ENCODE assay signal across 9 mouse cellular contexts in the genomic region with DNA sequence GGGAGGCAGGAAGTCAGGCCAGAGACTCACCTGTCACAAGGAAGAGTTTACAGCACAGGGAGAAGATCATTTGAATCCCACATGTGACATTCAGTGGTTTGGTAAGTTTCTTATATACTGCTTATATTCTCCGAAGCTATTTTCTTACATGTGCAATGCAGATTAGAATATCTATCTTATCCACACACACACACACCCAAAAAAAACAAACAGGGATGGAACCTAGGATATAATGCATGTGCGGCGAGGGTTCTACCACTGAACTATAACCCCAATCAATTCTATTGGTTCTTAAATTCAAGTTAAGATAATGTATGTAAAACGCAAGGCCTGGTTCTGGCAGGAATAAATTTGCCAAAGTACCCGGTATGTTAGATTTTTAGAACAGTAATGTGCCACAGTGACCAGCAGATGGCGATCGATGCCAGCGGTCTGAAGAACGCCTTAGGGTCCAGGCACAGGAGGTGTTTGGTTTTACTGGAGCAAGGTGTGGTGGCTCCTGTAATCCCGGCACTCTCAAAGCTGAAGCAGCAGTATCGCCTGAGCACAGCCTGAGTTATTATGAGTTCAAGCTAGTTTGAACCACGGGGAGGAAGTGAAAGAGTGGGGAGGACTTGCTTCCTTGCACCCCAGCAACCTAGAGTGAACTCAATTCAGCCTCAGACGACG. TPM values are rescaled to one million over a fixed set of nuclear protein-coding genes. Genes with fewer than 3 reads are reported as not detected.
DNase-seq lines count a peak whose midpoint lies in the region; ATAC-seq and TF ChIP-seq lines count a peak whose summit lies in the region.
"Had no signal": no experiment of that assay in that cellular context is flagged by ENCODE, and none has a peak within 500 bp of the region (broad histone marks: within the 10 kb centered on the region; RNA-seq: fewer than 3 reads in every experiment).

No protein-coding gene starts in this region.

- no peak overlapping the region for H3K27ac ChIP-seq in bone marrow, adult 2 months (ENCODE audit: control insufficient read depth, insufficient read depth, low read depth, low read length, poor library complexity)
- no peak overlapping the region for H3K27ac ChIP-seq in embryonic facial prominence, embryonic 14.5 days (replicated peaks; ENCODE audit: low read depth, low read length)
- H3K27ac ChIP-seq in kidney, postnatal 0 days = no peak overlapping the region
- H3K27ac ChIP-seq in liver, embryonic 13.5 days = no peak overlapping the region; the same call in 1 of the 2 replicates
- H3K27ac ChIP-seq: limb, embryonic 15.5 days had no signal

- no peaks in the 10 kb centered on the region for H3K27me3 ChIP-seq in embryonic facial prominence, embryonic 14.5 days (replicated peaks; ENCODE audit: control insufficient read depth, insufficient read depth, low read length)
- H3K27me3 ChIP-seq in kidney, postnatal 0 days (ENCODE audit: insufficient read depth, low read length) = no peaks in the 10 kb centered on the region
- H3K27me3 ChIP-seq in liver, embryonic 13.5 days = no peaks in the 10 kb centered on the region
- H3K27me3 ChIP-seq: limb, embryonic 15.5 days had no signal

- peak; percentile 81 for TF ChIP-seq CTCF in bone marrow, adult 2 months (IDR thresholded peaks at IDR 0.05; ENCODE audit: control insufficient read depth, insufficient read depth, low read length)
- TF ChIP-seq CTCF in kidney, postnatal 0 days (IDR thresholded peaks at IDR 0.05; ENCODE audit: low read depth) = peak; percentile 90

- no peak for TF ChIP-seq POLR2A in bone marrow, adult 2 months (IDR thresholded peaks at IDR 0.05; ENCODE audit: borderline replicate concordance, control insufficient read depth, low read depth, low read length)

- H3K4me2 ChIP-seq in embryonic facial prominence, embryonic 14.5 days (ENCODE audit: low read depth, low read length) = no peak overlapping the region
- no peak overlapping the region for H3K4me2 ChIP-seq in kidney, postnatal 0 days (ENCODE audit: low read length)
- H3K4me2 ChIP-seq in liver, embryonic 13.5 days = peak overlapping the region; percentile 28
- H3K4me2 ChIP-seq: limb, embryonic 15.5 days had no signal

- no peak overlapping the region for H3K9ac ChIP-seq in embryonic facial prominence, embryonic 14.5 days (ENCODE audit: low read depth, low read length)
- H3K9ac ChIP-seq in kidney, postnatal 0 days (ENCODE audit: low read depth, low read length) = no peak overlapping the region
- no peak overlapping the region for H3K9ac ChIP-seq in liver, embryonic 13.5 days
- H3K9ac ChIP-seq: limb, embryonic 15.5 days had no signal

- H3K9me3 ChIP-seq in embryonic facial prominence, embryonic 14.5 days (ENCODE audit: control insufficient read depth, low read length) = no peaks in the 10 kb centered on the region
- no peaks in the 10 kb centered on the region for H3K9me3 ChIP-seq in kidney, postnatal 0 days (replicated peaks; ENCODE audit: low read length)
- no peaks in the 10 kb centered on the region for H3K9me3 ChIP-seq in liver, embryonic 13.5 days (replicated peaks)
- H3K9me3 ChIP-seq: limb, embryonic 15.5 days had no signal

- DNase-seq in urinary bladder, postnatal 36 days (ENCODE audit: low spot score in 2 of 2) = peak; percentile 41 to 51
- no peak for DNase-seq in urinary bladder, postnatal 10 days (ENCODE audit: low spot score)
- peak; percentile 77 for DNase-seq in embryonic facial prominence, embryonic 14.5 days (ENCODE audit: low spot score)
- peak; percentile 86 for DNase-seq in kidney, postnatal 0 days (ENCODE audit: low spot score)
- peak; percentile 46 for DNase-seq in liver, embryonic 13.5 days
- peak; percentile 46 for DNase-seq in retina, postnatal 7 days (ENCODE audit: low read depth, low spot score)

- ATAC-seq in embryonic facial prominence, embryonic 14.5 days (ENCODE audit: low read depth) = no peak
- no peak for ATAC-seq in kidney, postnatal 0 days (replicated peaks; ENCODE audit: low FRiP score, low read depth)
- ATAC-seq in liver, embryonic 13.5 days (ENCODE audit: low read depth) = no peak
- no peak for ATAC-seq in activated CD4-positive, CD25-positive, alpha-beta regulatory T cell, adult 4 months

- WGBS in bone marrow, adult 2 months = 13% methylated on average over 14 of the region's 14 CpGs
- WGBS in embryonic facial prominence, embryonic 14.5 days = 19% methylated on average over 14 of the region's 14 CpGs
- 15% methylated on average over 14 of the region's 14 CpGs for WGBS in kidney, postnatal 0 days
- 12% methylated on average over 14 of the region's 14 CpGs for WGBS in liver, embryonic 13.5 days (ENCODE audit: insufficient replicate concordance)

- H3K4me3 ChIP-seq in bone marrow, adult 2 months (replicated peaks; ENCODE audit: control insufficient read depth, low read depth, low read length) = no peak overlapping the region
- H3K4me3 ChIP-seq in embryonic facial prominence, embryonic 14.5 days (ENCODE audit: low read depth, low read length) = no peak overlapping the region
- H3K4me3 ChIP-seq in kidney, postnatal 0 days (replicated peaks; ENCODE audit: low read depth, low read length) = no peak overlapping the region
- H3K4me3 ChIP-seq in liver, embryonic 13.5 days (replicated peaks) = no peak overlapping the region
- H3K4me3 ChIP-seq: limb, embryonic 15.5 days had no signal

- H3K36me3 ChIP-seq in embryonic facial prominence, embryonic 14.5 days (ENCODE audit: control insufficient read depth, insufficient read depth, low read length) = no peaks in the 10 kb centered on the region
- H3K36me3 ChIP-seq in kidney, postnatal 0 days (ENCODE audit: insufficient read depth, low read length) = no peaks in the 10 kb centered on the region
- no peaks in the 10 kb centered on the region for H3K36me3 ChIP-seq in liver, embryonic 13.5 days
- H3K36me3 ChIP-seq: limb, embryonic 15.5 days had no signal

- H3K4me1 ChIP-seq in bone marrow, adult 2 months (ENCODE audit: control insufficient read depth, insufficient read depth, low read length) = peaks cover 2% of the 10 kb centered on the region; the same call in 1 of the 2 replicates
- 0 out of 2 replicates have a peak, but pooled peaks cover 3% of the 10 kb centered on the region for H3K4me1 ChIP-seq in embryonic facial prominence, embryonic 14.5 days (ENCODE audit: control insufficient read depth, insufficient read depth, low read length)
- H3K4me1 ChIP-seq in kidney, postnatal 0 days (replicated peaks; ENCODE audit: insufficient read depth, low read length) = peaks cover 8% of the 10 kb centered on the region
- H3K4me1 ChIP-seq in liver, embryonic 13.5 days (replicated peaks) = peaks cover 32% of the 10 kb centered on the region

RNA-seq across cellular contexts. Expression of a gene that starts 3.2 kb away (rescaled TPM):
- 3.3 and 10.6 TPM in 2 replicates for polyA plus RNA-seq in bone marrow, adult 2 months (2011; ENCODE audit: insufficient read depth, insufficient read length, low replicate concordance, missing spikeins)
- polyA plus RNA-seq in embryonic facial prominence, embryonic 14.5 days (2014; fragmentation: Nextera tagmentation; extraction: Ambion mirVana) = 18.4 and 22.9 TPM in 2 replicates
- 14.1 and 15.2 TPM in 2 replicates for polyA plus RNA-seq in kidney, postnatal 0 days (2015; fragmentation: Nextera tagmentation; extraction: Ambion mirVana)
- polyA plus RNA-seq in liver, embryonic 13.5 days (2015; fragmentation: Nextera tagmentation; extraction: Ambion mirVana) = 2.6 and 3.0 TPM in 2 replicates
- polyA plus RNA-seq in activated CD4-positive, CD25-positive, alpha-beta regulatory T cell, adult 4 months (2017; shearing (Covaris generic)) = 1 to 10 TPM; 2.0 to 3.0 TPM
